Mouse (Mus musculus): Measurements from ENCODE around the gene Olfr1359.
"Not testable (repeated sequence)": the region's sequence is repeated elsewhere in the genome, so short reads cannot be mapped to it uniquely, and the experiment has no call there.

Gene Olfr1359

DNA sequence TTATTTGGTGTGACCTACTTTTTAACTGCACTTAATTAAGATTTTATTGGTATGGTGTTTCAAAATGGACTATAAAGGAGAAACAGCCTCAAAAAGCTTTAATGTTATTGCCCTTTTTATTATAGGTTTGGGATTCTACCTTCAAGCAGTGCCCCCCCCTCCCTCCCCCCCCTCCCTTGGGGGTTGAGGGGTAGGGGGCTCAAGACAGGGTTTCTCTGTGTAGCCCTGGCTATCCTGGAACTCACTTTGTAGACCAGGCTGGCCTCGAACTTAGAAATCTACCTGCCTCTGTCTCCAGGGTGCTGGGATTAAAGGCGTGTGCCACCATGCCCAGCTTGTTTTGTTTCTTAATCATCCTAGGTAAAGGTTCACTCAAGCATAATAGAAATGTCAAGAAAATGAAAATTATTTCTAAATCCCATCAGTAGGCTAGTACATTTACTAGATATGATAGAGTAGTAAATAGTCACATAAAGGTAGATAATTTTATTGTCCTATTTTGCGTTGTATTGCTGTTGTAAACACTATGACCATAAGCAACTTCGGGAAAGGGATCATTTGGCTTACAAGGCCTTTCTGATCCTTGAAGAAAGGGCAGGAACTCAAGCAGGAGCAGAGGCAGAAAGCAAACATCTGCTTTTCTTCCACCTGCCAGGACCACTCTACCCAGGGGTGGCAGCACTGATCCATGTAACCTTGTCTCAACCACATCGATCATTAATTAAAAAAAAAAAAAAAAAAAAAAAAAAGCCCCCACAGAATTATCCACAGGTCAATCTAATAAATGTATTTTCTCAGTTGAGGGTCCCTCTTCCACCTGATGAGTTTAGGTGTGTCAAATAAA, 25.3 kb downstream of the Olfr1359 start:
- no peak for DNase-seq (ENCODE audit: low spot score)

DNA sequence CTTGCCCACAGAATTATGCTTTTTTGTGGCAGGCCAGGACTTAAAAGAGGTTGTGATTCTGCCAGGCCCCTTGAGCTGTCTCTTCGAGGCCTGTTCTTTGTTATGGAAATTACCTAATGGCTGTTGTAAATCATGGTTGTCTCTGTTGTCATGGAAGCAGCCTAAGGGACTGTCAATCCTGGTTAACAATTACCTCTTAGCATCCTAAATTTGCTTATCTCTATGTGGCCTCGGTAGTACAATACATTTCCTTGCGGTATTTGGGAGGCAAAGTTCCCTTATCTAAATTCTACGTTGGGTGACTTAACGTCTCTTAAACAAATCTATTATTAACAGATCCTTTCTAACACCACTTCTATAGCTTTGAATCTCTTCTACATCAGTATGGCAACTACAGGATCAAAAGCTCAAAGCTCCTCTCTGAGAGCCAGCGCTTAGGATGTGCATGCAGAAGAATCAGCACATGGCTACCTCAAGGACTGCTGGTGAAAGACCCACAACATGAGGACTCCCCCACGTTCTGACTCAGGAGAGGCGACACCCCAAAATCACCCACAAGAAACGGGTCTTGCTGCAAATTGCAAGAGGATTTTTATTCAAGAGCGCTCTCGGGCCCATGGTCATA, 30.1 kb downstream of the Olfr1359 start:
- DNase-seq (ENCODE audit: low spot score) = no peak

DNA sequence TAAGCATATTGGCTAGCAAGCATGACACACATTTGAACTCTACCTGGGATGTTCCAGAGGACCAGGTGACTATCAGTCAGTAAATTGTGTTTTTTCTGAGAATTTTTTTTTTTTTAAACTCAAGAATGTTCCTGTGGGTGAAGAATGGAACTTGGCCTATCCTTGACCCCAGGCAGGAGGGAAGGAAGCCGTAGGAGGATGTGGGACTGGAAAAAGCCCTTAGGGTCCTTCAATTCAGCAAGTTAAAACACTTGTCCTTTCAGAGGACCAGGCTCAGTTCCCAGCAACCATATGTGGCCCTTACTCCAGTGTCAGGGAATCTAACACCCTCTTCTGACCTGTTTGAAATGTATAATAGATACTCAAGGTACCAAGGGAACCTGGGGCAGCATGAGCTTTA, 31.6 kb downstream of the Olfr1359 start:
- DNase-seq (ENCODE audit: low spot score) = no peak

DNA sequence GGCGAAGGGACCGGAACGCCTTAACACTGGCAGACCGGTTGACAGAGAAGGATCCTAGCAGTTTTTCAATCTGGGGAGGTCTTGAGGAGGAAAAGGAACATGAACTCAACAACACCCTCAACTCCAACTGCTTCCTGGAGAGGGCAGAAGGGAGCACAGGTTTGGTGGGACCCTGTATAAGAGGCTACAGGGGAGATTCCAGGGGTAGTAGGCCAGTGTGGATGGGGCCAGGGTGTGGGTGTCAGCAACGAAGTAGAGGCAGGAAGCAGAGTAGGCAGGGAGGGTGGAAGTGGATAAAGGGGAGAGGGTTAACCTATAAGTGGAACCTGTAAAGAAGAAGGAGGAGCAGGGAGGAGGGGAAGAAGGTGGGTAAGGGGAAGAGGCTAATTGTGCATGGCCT, 35.6 kb downstream of the Olfr1359 start:
- DNase-seq (ENCODE audit: low spot score) = no peak

DNA sequence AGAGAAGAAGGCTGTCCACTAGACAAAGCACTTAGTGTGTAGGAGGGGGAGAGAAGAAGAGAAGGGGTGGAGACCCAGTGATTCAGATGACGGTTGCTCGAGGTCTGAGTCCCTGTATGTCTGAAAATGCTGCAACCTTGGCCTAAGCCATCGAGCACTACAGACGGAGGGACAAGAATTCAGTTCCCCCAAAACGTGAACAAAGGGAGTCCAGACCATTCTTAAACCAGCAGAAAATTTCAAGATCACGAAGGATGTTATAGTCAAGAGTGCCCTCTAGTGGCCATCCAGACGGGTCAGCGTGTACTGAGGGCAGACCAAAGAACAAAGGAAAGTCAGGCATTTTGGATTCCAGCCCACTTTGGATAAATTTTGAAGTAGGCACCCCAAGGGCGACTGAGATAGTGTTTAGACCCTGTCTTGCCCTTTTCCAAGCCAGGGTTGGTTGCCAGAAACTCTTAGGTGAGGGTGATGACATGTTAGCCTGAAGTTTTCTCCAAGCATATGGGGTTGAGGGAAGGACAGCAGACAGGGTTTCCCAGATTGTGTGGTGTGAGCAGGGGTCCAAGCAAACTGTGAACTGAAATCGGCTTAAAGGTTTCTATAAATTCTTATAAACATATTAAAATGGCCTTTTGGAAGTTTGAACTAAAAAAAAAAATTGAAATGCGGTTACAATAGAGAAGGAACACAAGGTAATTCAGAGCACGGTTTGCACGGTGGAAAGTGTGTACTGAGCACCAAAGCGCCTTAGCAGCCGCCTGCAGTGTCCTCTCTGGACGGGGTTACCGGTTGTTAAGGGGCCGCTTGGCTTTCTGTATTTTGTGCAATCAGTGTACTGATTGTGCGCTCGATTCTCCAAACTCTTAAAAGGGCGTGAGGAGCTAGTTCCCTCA, 36.3 kb downstream of the Olfr1359 start:
- peak; percentile 67 for DNase-seq (ENCODE audit: low spot score)

DNA sequence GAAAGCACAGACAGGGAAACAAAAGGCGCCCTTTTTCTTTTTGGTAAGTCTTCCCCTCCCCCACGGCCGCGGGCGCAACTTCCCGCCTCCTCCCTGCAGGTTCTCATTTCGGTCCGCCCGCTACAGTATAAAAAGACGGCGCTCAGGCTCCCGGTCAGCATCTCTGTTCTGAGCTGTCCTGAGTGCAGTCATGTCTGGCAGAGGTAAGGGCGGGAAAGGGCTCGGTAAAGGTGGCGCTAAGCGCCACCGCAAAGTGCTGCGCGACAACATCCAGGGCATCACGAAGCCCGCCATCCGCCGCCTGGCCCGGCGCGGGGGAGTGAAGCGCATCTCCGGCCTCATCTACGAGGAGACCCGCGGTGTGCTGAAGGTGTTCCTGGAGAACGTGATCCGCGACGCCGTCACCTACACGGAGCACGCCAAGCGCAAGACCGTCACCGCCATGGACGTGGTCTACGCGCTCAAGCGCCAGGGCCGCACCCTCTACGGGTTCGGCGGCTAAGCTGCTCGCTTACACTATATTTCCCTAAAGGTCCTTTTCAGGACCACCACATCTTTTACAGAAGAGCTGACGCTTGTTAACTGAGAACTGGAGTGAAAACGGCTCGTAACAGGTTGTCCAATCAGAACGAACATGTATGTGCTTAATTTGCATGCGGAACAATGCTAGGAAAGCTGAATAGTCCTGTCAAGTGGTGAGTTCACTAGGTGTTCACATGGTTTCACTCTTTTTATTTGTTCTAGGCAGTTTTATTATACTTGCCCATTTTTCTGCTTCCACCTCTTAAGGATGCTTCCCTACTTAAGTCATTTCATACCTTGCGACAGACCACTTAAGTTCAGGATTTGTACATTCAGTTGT, 37.2 kb downstream of the Olfr1359 start, which contains the start of gene Hist1h4j:
Hist1h4j (plus strand) TSS at position 159 of the 862 bp plus-strand sequence.
- peak; percentile 62 for DNase-seq (ENCODE audit: low spot score)

DNA sequence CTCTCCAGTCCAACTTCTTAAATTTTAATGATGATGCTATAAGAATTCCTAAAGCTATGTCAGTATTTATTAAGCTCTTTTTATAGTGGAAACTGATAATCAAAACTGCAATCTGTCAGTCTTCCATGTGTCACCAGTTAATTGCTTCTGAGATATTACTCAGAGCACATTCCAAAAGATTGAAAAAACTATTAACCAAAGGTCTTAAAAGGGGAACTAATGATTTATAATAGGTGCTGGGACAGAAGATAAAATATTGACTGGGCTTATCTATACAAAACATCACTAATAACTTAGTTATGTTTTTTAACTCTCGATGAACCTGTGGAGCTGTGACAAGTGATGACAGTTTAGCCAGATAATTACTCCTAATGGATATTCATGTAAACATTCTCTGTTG, 47.1 kb downstream of the Olfr1359 start:
- no peak for DNase-seq (ENCODE audit: low spot score)

DNA sequence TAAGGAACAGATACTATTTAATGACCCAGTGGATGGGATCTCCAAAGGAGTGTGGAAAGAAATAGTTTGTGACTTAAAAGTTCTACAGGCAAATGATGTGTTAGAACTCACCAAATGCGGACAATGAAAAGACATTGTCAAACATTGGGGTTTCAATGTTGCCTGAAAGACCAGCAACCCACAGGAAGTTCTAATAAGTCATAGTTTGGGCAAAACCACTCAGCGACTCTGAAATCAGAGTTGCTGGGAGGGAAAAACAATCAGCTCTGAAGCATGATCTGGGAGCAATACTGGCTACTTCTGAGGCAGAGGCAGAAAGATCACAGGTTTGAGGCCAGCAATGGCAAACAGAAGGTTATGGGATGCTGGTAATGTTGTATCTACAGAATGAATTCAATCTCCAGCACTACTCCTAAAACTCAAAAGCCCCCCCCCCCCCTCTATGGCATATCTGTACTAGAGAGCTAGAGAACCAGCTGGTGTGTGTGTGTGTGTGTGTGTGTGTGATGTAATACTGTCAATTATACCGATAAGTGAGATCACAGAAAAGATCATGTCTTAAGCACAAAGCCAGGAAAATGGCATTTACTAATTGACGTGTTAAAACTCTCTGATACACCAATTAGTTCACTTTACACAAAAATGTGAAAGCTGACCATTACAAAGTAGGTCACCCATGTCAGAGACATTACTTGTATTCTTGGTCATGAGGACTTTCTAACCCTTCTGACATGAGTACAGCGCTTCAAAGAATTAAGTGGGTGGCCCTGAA, 51.7 kb downstream of the Olfr1359 start:
- no peak for DNase-seq (ENCODE audit: low spot score)

DNA sequence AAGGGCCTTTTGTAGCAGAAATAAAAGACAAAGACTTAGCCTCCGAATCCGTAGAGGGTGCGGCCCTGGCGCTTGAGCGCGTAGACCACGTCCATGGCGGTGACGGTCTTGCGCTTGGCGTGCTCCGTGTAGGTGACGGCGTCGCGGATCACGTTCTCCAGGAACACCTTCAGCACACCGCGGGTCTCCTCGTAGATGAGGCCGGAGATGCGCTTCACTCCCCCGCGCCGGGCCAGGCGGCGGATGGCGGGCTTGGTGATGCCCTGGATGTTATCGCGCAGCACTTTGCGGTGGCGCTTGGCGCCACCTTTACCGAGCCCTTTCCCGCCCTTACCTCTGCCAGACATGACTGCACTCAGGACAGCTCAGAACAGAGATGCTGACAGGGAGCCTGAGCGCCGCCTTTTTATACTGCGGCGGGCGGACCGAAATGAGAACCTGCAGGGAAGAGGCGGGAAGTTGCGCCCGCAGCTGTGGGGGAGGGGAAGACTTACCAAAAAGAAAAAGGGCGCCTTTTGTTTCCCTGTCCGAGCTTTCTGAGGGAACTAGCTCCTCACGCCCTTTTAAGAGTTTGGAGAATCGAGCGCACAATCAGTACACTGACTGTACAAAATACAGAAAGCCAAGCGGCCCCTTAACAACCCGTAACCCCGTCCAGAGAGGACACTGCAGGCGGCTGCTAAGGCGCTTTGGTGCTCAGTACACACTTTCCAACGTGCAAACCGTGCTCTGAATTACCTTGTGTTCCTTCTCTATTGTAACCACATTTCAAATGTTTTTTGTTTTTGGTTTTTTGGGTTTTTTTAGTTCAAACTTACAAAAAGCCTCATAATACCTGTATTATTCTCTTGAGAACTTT, 52.5 kb downstream of the Olfr1359 start, which contains the start of gene Hist1h4k:
Hist1h4k (minus strand) TSS at position 347 of the 859 bp plus-strand sequence.
- peak; percentile 88 for DNase-seq (ENCODE audit: low spot score)

DNA sequence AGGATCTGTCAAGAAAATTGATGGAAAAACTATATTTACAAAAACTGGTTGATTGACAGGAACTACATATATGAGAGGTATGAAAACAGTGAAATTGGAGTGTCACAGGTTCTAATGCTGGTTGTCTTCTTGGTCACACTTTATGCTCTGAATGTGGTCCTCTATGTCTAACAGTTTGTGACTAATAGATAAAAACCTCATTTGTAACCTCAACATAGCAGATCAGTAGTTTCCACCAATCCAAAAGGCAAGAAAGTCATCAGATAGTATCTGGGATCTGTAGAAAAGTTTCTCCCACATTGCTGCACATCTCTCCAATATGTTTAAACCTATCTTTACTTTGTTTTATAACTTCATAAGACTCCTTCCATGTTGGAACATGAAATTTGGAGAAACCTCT, 53.5 kb downstream of the Olfr1359 start:
- DNase-seq (ENCODE audit: low spot score) = no peak

DNA sequence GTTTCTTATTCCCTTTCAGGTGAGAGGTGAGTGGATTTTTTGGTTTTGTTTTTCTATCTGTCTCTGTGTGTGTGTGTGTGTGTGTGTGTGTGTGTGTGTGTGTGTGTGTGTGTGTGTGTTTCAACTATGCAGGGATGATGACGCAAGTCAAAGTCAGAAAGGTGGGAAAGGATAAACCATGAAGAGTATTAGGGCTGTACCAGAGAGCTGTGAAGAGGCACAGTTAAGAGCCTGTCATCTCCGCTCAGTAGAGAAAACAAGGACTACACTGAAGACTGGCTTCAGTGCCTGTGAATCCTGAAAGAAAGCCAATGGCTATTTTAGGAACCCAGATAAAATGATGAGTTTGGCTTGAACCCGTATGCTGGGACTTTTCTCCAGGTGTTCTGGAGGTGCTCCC, 53.9 kb downstream of the Olfr1359 start:
- DNase-seq (ENCODE audit: low spot score) = no peak

DNA sequence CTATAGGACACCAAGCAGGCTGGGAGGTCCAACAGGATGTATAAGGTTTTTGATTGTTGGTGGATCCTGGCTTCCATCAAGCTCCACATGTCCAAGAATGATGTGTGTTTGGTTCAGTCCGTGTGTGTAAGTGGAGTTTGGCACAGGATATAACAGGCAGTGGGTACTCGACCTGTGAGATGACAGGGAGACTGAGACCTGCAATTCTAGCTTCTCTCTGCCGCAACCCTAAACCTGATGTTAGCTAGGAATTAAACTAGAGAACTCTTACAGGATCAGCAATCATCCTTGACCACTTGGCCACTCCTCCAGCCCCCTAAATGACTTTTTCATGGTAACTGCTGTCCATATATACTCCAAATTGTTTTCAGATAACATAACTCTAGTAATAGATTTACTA, 54.4 kb downstream of the Olfr1359 start:
- DNase-seq (ENCODE audit: low spot score) = no peak

DNA sequence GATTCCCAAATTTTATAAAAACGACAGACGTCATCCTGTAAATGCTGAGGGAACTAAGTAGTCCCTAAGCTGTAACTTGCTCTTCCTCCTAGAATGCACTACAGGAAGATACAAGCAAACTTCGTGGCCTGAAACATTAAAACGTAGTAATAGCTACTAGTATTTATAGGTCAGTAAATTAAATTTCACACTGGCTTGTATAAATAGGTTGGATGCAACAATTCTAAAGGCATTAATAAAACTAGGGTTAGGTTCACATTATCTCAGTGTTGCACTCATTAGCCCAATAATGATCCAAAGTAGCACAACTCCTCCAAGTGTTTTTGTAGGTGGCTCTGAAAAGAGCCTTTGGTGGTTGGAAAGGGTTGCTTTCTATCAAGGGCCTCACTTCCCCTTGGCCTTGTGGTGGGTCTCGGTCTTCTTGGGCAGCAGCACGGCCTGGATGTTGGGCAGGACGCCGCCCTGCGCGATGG, 55.2 kb downstream of the Olfr1359 start:
- no peak for DNase-seq (ENCODE audit: low spot score)

DNA sequence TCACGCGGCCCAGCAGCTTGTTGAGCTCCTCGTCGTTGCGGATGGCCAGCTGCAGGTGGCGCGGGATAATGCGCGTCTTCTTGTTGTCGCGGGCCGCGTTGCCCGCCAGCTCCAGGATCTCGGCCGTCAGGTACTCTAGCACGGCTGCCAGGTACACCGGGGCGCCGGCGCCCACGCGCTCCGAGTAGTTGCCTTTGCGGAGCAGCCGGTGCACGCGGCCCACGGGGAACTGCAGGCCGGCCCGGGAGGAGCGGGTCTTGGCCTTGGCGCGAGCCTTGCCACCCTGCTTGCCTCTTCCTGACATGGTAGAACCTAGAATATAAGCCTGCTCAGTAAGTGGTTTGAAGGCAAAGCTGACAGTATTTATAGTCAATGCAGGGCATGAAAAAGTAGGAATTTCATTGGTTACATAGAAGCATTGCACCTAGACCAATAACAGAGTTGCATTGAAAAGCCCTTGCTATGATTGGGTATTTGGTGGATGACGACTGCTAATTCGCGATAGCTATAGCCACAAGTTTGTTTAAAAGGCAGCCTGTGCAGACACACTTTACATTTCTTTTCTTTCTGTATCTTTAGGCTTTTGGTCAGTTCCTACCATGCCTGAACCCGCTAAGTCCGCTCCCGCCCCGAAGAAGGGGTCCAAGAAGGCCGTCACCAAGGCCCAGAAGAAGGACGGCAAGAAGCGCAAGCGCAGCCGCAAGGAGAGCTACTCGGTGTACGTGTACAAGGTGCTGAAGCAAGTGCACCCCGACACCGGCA, 55.8 kb downstream of the Olfr1359 start, which contains the start of the genes Hist1h2ak and Hist1h2bn:
Hist1h2ak (minus strand) TSS at position 304 of the 762 bp plus-strand sequence.
Hist1h2bn (plus strand) TSS at position 600 of the 762 bp plus-strand sequence.
- peak; percentile 23 for DNase-seq (ENCODE audit: low spot score)

DNA sequence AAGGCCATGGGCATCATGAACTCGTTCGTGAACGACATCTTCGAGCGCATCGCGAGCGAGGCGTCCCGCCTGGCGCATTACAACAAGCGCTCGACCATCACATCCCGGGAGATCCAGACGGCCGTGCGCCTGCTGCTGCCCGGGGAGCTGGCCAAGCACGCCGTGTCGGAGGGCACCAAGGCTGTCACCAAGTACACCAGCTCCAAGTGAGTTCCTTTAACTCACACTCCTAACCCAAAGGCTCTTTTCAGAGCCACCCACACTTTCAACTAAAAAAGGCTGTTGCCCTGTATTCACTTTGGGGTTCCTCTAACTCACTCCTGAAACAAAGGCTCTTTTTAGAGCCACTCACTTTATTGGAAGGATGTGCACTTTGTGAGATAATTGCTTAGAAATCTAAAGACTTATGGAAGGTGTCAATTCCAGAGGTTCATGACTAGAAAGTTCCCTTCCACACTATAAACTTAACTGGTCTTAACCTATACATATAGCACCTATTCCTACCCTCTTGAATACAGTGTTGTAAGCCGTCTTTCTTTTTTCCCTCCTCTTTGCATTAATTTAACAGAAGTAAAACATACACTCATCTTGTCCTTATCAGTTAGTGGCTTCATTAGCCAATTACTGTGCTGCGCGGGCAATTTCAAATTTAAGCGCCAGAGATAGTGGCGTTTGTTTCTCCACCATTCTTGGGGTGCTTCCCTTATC, 56.5 kb downstream of the Olfr1359 start:
- not testable (repeated sequence) for DNase-seq (ENCODE audit: low spot score)

DNA sequence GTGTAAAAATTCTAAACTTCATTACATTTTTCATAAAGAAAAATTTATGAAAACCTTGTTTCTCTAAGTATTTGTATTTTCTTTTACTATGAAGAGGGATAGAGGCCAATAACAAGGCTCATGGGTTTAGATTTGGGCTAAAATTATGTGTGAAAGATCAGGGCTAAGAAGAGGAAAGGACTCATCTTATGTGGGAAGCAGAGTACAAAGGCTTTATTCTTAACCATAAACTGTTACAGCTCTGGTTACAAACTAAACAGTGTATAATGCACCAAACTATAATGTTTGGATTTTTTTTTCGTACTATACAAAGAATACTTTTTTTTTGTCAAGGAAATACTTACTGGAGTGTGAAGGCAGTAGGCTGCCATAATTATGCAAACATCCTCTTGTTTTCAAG, 57.8 kb downstream of the Olfr1359 start:
- DNase-seq (ENCODE audit: low spot score) = no peak
